Mouse (Mus musculus) limb, embryonic 11.5 days (tissue): Measurements from ENCODE around the gene Trim11. TPM values are rescaled to one million over a fixed set of nuclear protein-coding genes. Genes with fewer than 3 reads are reported as not detected.

ENCODE experiments used
- ATAC-seq: fragments of 200-750 bp; cut with Nextera tagmentation; 2 replicates; pipeline ENCODE4 v1.8.0; 2017; ENCODE audit warnings: low read depth; ENCODE audit not compliant: insufficient number of reproducible peaks, low FRiP score, low TSS enrichment
- DNase-seq: peaks from one replicate; pipeline ENCODE4 v3.0.0-alpha.2; 2015; ENCODE audit warnings: low spot score
- H3K27ac ChIP-seq: fragments of 300-500 bp; sonication (generic); replicated peaks from 2 replicates; pipeline ENCODE4 v1.5.1; 2014; ENCODE audit warnings: low read depth, mild to moderate bottlenecking, low read length
- H3K27me3 ChIP-seq: fragments of 300-500 bp; sonication (generic); 2 replicates; pipeline ENCODE4 v1.6.1; 2014; ENCODE audit warnings: mild to moderate bottlenecking, low read length, mixed read lengths; ENCODE audit not compliant: control insufficient read depth, insufficient read depth
- H3K36me3 ChIP-seq: fragments of 300-500 bp; sonication (generic); 2 replicates; pipeline ENCODE4 v1.6.1; 2014; ENCODE audit warnings: mild to moderate bottlenecking, low read length, moderate library complexity, mixed read lengths; ENCODE audit not compliant: control insufficient read depth, insufficient read depth
- H3K4me1 ChIP-seq: fragments of 300-500 bp; sonication (generic); 2 replicates; pipeline ENCODE4 v1.6.1; 2014; ENCODE audit warnings: low read length, mixed read lengths; ENCODE audit not compliant: control insufficient read depth, insufficient read depth
- H3K4me2 ChIP-seq: fragments of 300-500 bp; sonication (generic); 2 replicates; pipeline ENCODE4 v1.6.1; 2014; ENCODE audit warnings: low read depth, mild to moderate bottlenecking, moderate library complexity; ENCODE audit not compliant: severe bottlenecking
- H3K4me3 ChIP-seq: fragments of 300-500 bp; sonication (generic); 2 replicates; pipeline ENCODE4 v1.5.1; 2014; ENCODE audit warnings: low read depth, low read length
- H3K9ac ChIP-seq: fragments of 300-500 bp; sonication (generic); 2 replicates; pipeline ENCODE4 v1.6.1; 2014; ENCODE audit warnings: mild to moderate bottlenecking, low read length
- H3K9me3 ChIP-seq: fragments of 300-500 bp; sonication (generic); 2 replicates; pipeline ENCODE4 v1.6.1; 2016; ENCODE audit warnings: low read length; ENCODE audit not compliant: control insufficient read depth
- WGBS: fragments of 180-500 bp; shearing (Covaris S2); extraction: QIAGEN DNeasy Blood & Tissue Kit; methylation state at CpG from one replicate; pipeline ENCODE4 v1.1.7; 2014; 5-methylcytosine and 5-hydroxymethylcytosine counted together
- polyA plus RNA-seq: library from polyadenylated mRNA; unstranded; fragments of >200 nt; fragmentation: Nextera tagmentation; extraction: Ambion mirVana; gene quantifications from 2 replicates; pipeline ENCODE4 v1.2.1, GENCODE M21; 2014

The Trim11 gene
- polyA plus RNA-seq, 1 experiment from 2014 or later, result 19.0 TPM

DNA sequence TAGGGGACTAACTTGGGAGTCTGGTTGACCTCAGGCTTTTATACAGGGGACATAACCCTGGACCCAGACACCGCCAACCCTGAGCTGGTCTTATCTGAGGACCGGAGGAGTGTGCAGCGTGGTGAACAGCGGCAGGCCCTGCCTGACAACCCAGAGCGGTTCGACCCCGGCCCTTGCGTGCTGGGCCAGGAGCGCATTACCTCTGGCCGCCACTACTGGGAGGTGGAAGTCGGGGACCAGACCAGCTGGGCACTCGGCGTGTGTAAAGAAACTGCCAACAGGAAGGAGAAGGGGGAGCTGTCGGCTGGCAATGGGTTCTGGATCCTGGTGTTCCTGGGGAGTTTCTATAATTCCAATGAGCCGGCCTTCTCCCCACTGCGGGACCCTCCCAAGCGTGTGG is 12.2 kb downstream of the Trim11 start:
- Histone ChIP-seq H3K27ac (no peak overlapping the region), H3K9ac (no peak overlapping the region), H3K4me2 (no peak overlapping the region), H3K4me1 (no peaks in the 10 kb centered on the region), H3K4me3 (no peak overlapping the region), H3K36me3 (peaks cover 14% of the 10 kb centered on the region), H3K9me3 (no peaks in the 10 kb centered on the region), H3K27me3 (peaks cover 12% of the 10 kb centered on the region)
- no peak for ATAC-seq
- WGBS, result 91% methylated on average over 17 of the region's 17 CpGs
- no peak for DNase-seq

GRCm38 (mm10) chr11:58990794-58991193 is 12.9 kb downstream of the Trim11 start:
- Histone ChIP-seq H3K9me3 (no peaks in the 10 kb centered on the region), H3K4me3 (no peak overlapping the region), H3K36me3 (peaks cover 14% of the 10 kb centered on the region), H3K27ac (no peak overlapping the region), H3K4me1 (no peaks in the 10 kb centered on the region), H3K4me2 (no peak overlapping the region), H3K9ac (no peak overlapping the region), H3K27me3 (peaks cover 15% of the 10 kb centered on the region)
- WGBS, result 89% methylated on average over 9 of the region's 9 CpGs
- no peak for ATAC-seq
- DNase-seq, result no peak

GRCm38 (mm10) chr11:58991911-58992310 is 14.0 kb downstream of the Trim11 start:
- H3K36me3 ChIP-seq, result peaks cover 12% of the 10 kb centered on the region; the same call in 1 of the 2 replicates

DNA sequence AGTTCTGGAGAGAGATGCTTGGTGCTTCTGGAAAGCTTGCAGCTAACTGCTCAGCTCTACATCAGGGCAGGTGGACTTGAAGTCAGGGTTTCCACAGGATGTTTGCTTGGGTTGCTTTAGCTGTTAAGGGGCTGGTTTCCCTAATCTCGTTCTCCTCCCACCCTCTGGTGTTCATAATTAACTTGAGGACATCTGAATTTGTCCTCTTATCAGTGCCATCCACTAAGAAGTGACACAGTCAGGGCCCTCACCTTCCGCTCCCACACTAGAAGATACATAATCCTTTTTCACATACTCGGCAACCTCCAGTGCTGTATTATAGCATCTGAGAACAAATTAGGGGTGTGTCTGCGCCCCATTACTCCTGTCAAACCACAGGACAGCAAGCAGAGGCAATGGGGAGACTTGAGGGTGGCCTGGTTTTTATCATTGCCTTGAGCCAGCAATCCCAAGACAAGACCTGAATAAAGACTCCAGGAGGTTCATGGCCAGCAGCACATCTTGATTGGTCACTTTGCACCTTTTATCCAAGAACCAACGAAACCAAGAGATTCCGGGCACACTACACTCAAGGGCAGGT is 15.3 kb downstream of the Trim11 start:
- H3K9me3 ChIP-seq, result no peaks in the 10 kb centered on the region
- H3K4me3 ChIP-seq, result no peak overlapping the region
- DNase-seq (no peak), ATAC-seq (no peak)
- H3K27ac ChIP-seq, result no peak overlapping the region
- no peak overlapping the region for H3K4me2 ChIP-seq
- no peak overlapping the region for H3K9ac ChIP-seq
- WGBS, result 71% methylated on average over 6 of the region's 6 CpGs
- no peaks in the 10 kb centered on the region for H3K4me1 ChIP-seq
- H3K36me3 ChIP-seq, result peaks cover 7% of the 10 kb centered on the region; the same call in 1 of the 2 replicates
- peaks cover 15% of the 10 kb centered on the region for H3K27me3 ChIP-seq

More at GRCm38 (mm10) chr11:58991911-58992310, 14.0 kb downstream of the Trim11 start:
- DNase-seq (no peak), ATAC-seq (no peak)
- no peak overlapping the region for H3K9ac ChIP-seq
- WGBS, result 80% methylated on average over 3 of the region's 3 CpGs
- no peaks in the 10 kb centered on the region for H3K4me1 ChIP-seq
- H3K9me3 ChIP-seq, result no peaks in the 10 kb centered on the region
- no peak overlapping the region for H3K4me3 ChIP-seq
- H3K27me3 ChIP-seq, result peaks cover 15% of the 10 kb centered on the region
- H3K27ac ChIP-seq, result no peak overlapping the region
- no peak overlapping the region for H3K4me2 ChIP-seq

DNA sequence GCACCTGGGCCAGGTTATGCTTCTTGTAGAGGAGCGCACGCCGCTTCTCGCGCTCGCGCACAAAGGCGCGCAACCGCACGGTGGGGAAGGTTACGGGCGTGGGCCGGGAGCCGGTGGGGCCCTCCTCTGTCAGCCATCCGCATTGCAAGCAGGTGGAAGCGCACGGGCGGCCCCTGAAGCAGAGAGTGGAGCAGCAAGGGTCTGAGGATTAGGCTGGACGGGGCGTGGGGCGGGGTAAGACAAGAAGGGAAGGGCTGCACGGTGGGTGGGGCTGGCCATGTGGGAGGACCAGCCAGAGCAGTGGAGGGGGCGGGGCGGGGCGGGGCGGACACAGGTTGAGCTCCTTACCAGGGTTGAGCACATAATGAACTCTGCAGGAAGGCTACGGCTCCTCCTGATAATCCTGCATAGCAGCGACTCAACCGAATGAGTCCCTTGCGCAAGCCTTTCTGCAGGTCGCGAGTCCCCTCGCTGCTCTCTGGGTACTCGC is 16.5 kb downstream of the Trim11 start:
- no peaks in the 10 kb centered on the region for H3K4me1 ChIP-seq
- WGBS, result 3% methylated on average over 35 of the region's 35 CpGs
- H3K27me3 ChIP-seq, result peaks cover 15% of the 10 kb centered on the region
- peak; percentile 72 for DNase-seq
- H3K27ac ChIP-seq, result no peak overlapping the region
- peak overlapping the region; percentile 27 for H3K4me3 ChIP-seq
- peak; percentile 76; the same call in 1 of the 2 replicates for ATAC-seq
- peak overlapping the region; percentile 57 for H3K4me2 ChIP-seq
- H3K36me3 ChIP-seq, result peaks cover 4% of the 10 kb centered on the region; the same call in 1 of the 2 replicates
- H3K9ac ChIP-seq, result no peak overlapping the region; the same call in 1 of the 2 replicates
- H3K9me3 ChIP-seq, result no peaks in the 10 kb centered on the region

DNA sequence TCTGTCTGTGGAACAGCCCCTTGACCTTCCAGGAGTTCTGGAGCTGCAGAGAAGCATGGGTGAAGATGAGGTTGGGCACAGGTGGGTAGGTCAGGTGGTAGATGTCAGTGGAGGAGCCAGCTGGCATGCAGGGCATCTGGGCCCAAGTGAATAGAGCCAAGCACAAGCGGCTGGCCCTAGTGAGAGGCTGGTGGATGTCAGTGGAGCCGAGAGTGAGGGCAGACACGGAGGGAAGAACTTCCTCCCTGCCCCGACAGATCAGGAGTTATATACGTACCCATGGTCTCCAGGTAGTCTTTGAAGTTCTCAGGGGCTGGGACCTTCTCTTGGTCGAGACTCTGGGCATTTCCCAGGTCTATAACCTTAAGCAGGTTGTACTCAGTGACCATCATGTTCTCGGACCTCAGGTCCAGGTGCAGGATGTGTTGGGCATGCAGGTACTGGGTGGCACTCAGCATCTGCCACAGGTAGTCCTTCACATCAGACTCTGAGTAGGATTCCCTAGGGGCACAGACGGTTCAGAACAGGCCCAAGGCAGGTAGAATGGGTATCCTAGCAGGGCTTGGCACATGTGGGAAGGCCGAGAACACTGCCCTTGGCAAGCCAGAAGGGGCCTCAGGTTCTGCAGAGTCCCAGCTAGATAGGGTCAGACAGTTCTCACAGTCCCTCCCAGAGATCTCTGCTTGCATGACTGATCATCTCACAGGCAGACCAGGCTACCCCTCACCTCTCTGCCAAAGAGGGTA is 17.3 kb downstream of the Trim11 start:
- Histone ChIP-seq H3K27me3 (peaks cover 15% of the 10 kb centered on the region), H3K36me3 (peaks cover 4% of the 10 kb centered on the region; the same call in 1 of the 2 replicates), H3K4me1 (no peaks in the 10 kb centered on the region), H3K27ac (no peak overlapping the region), H3K9me3 (no peaks in the 10 kb centered on the region), H3K4me3 (no peak overlapping the region), H3K9ac (no peak overlapping the region), H3K4me2 (0 out of 2 replicates have a peak overlapping the region, but pooled peaks have one; percentile 57)
- ATAC-seq (no peak), DNase-seq (no peak)
- WGBS, result 77% methylated on average over 9 of the region's 9 CpGs

DNA sequence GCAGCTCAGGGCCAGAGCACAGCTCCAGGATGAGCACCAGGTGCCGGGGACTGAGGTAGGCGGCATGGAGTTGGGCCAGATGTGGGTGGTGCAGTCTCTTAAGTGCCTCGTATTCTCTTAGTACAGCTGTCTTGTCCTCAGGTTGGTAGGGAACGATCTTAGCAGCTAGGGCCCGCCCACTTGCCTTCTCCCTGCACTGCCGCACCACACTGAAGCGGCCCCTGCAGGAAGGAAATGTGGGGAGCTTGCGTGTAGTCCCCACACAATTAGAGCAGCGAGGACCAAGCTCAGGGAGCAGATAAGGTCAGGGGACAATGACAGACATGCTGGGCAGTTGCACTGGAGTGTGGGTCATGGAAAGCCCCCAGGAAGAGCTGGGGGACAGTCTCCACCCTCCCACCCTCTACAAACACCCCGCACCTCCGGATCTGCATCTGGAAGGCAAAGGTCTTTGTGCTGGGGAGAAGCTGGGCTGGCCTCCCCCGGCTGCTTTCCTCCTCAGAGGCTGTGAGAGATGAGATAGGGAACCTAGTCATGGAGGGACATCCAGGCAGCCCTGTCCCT is 18.0 kb downstream of the Trim11 start:
- no peaks in the 10 kb centered on the region; the same call in 1 of the 2 replicates for H3K36me3 ChIP-seq
- 56% methylated on average over 12 of the region's 12 CpGs for WGBS
- peaks cover 15% of the 10 kb centered on the region for H3K27me3 ChIP-seq
- no peak overlapping the region for H3K4me3 ChIP-seq
- DNase-seq, result no peak
- no peak for ATAC-seq
- no peak overlapping the region for H3K9ac ChIP-seq
- no peaks in the 10 kb centered on the region for H3K4me1 ChIP-seq
- no peak overlapping the region for H3K4me2 ChIP-seq
- no peak overlapping the region for H3K27ac ChIP-seq
- no peaks in the 10 kb centered on the region for H3K9me3 ChIP-seq

- Histone ChIP-seq H3K9me3 (no peaks in the 10 kb centered on the region), H3K4me1 (no peaks in the 10 kb centered on the region), H3K4me3 (no peak overlapping the region), H3K27me3 (peaks cover 15% of the 10 kb centered on the region), H3K4me2 (no peak overlapping the region), H3K36me3 (no peaks in the 10 kb centered on the region), H3K9ac (no peak overlapping the region), H3K27ac (no peak overlapping the region)
- DNase-seq (no peak), ATAC-seq (no peak)
- 93% methylated on average over 5 of the region's 5 CpGs for WGBS
Observed at GRCm38 (mm10) chr11:58997541-58997940, 19.6 kb downstream of the Trim11 start.
